Mouse (Mus musculus) heart, postnatal 25 days (tissue): ENCODE measurements around the gene Pip4k2a. TPM values are rescaled to one million over a fixed set of nuclear protein-coding genes. Genes with fewer than 3 reads are reported as not detected.

Source experiments
- DNase-seq: peaks from one replicate; pipeline ENCODE4 v3.0.0; 2022; ENCODE audit warnings: low spot score
- intact Hi-C: fragments of 180-260 bp; cut with DNase I; formaldehyde crosslinking; loops from one replicate; pipeline ENCODE4 v1.15.1; 2025
- total RNA-seq, 2 experiments: library from RNA; stranded (reverse); gene quantifications; 2 replicates each; pipeline ENCODE4 v1.2.3; 2021

Gene Pip4k2a
- total RNA-seq, 2 experiments from 2014 or later = 7.1 to 7.6 TPM

- no peak for DNase-seq
These were observed 14.4 kb downstream of the Pip4k2a start for GRCm38 (mm10) chr2:18983546-18983945.

GRCm38 (mm10) chr2:18982581-18982980 lies 15.3 kb downstream of the Pip4k2a start:
- intact Hi-C loops = no loop called here
- no peak for DNase-seq

More at GRCm38 (mm10) chr2:18983546-18983945, 14.4 kb downstream of the Pip4k2a start:
- intact Hi-C loops = no loop called here

- intact Hi-C loops = no loop called here
- no peak for DNase-seq
These were observed 18.3 kb downstream of the Pip4k2a start for GRCm38 (mm10) chr2:18979675-18980074.

GRCm38 (mm10) chr2:18979046-18979445 lies 18.9 kb downstream of the Pip4k2a start:
- intact Hi-C loops = no loop called here
- DNase-seq = no peak

- DNase-seq = no peak
- intact Hi-C loops = no loop called here
These were observed 20.6 kb downstream of the Pip4k2a start for GRCm38 (mm10) chr2:18977201-18977805.

- DNase-seq = no peak
These were observed 21.8 kb downstream of the Pip4k2a start for GRCm38 (mm10) chr2:18976175-18976574.

GRCm38 (mm10) chr2:18974882-18975645 lies 22.9 kb downstream of the Pip4k2a start:
- no peak for DNase-seq
- intact Hi-C loops = no loop called here

More at GRCm38 (mm10) chr2:18976175-18976574, 21.8 kb downstream of the Pip4k2a start:
- intact Hi-C loops = no loop called here

- intact Hi-C loops = no loop called here
- no peak for DNase-seq
These were observed 26.4 kb downstream of the Pip4k2a start for GRCm38 (mm10) chr2:18971564-18971963.

- no peak for DNase-seq
These were observed 27.5 kb downstream of the Pip4k2a start for GRCm38 (mm10) chr2:18970461-18970860.

GRCm38 (mm10) chr2:18969066-18969681 lies 28.8 kb downstream of the Pip4k2a start:
- intact Hi-C loops = no loop called here

More at GRCm38 (mm10) chr2:18970461-18970860, 27.5 kb downstream of the Pip4k2a start:
- intact Hi-C loops = no loop called here

GRCm38 (mm10) chr2:18967451-18968063 lies 30.4 kb downstream of the Pip4k2a start:
- intact Hi-C loops = no loop called here

More at GRCm38 (mm10) chr2:18969066-18969681, 28.8 kb downstream of the Pip4k2a start:
- DNase-seq = no peak

GRCm38 (mm10) chr2:18966566-18966965 lies 31.4 kb downstream of the Pip4k2a start:
- no peak for DNase-seq
- intact Hi-C loops = no loop called here

More at GRCm38 (mm10) chr2:18967451-18968063, 30.4 kb downstream of the Pip4k2a start:
- no peak for DNase-seq

GRCm38 (mm10) chr2:18965950-18966349 lies 32.0 kb downstream of the Pip4k2a start:
- no peak for DNase-seq
- intact Hi-C loops = no loop called here

GRCm38 (mm10) chr2:18965108-18965507 lies 32.8 kb downstream of the Pip4k2a start:
- intact Hi-C loops = no loop called here
- DNase-seq = no peak

- intact Hi-C loops = no loop called here
- no peak for DNase-seq
These were observed 34.5 kb downstream of the Pip4k2a start for GRCm38 (mm10) chr2:18963286-18964040.

- intact Hi-C loops = no loop called here
- DNase-seq = no peak
These were observed 35.4 kb downstream of the Pip4k2a start for GRCm38 (mm10) chr2:18962502-18962901.

- DNase-seq = no peak
- intact Hi-C loops = no loop called here
These were observed 37.5 kb downstream of the Pip4k2a start for GRCm38 (mm10) chr2:18960376-18960973.

GRCm38 (mm10) chr2:18959558-18959957 lies 38.4 kb downstream of the Pip4k2a start:
- no peak for DNase-seq
- intact Hi-C loops = no loop called here

- no peak for DNase-seq
These were observed 38.9 kb downstream of the Pip4k2a start for GRCm38 (mm10) chr2:18959008-18959407.

More at GRCm38 (mm10) chr2:18959008-18959407, 38.9 kb downstream of the Pip4k2a start:
- intact Hi-C loops = no loop called here
